Mouse (Mus musculus) bone marrow, adult 2 months (tissue): Measurements from ENCODE around the gene Fxn. TPM values are rescaled to one million over a fixed set of nuclear protein-coding genes. Genes with fewer than 3 reads are reported as not detected.

Experiments used
- H3K27ac ChIP-seq: fragments of 200-500 bp; 2 replicates; pipeline ENCODE4 v1.5.1; 2012; ENCODE audit warnings: low read depth, mild to moderate bottlenecking, control low read depth, inconsistent platforms, low read length; ENCODE audit not compliant: control insufficient read depth, poor library complexity, insufficient read depth
- H3K4me1 ChIP-seq: fragments of 200-500 bp; 2 replicates; pipeline ENCODE4 v1.6.1; 2011; ENCODE audit warnings: low read length; ENCODE audit not compliant: control insufficient read depth, insufficient read depth
- H3K4me3 ChIP-seq: fragments of 200-500 bp; replicated peaks from 2 replicates; pipeline ENCODE3; 2011; ENCODE audit warnings: mild to moderate bottlenecking, low read depth, low read length, control low read depth; ENCODE audit not compliant: control insufficient read depth
- CTCF ChIP-seq: fragments of 200-500 bp; IDR thresholded peaks from 2 replicates; pipeline ENCODE4 v1.5.1; 2011; ENCODE audit warnings: low read length, control low read depth; ENCODE audit not compliant: control insufficient read depth, insufficient read depth
- POLR2A ChIP-seq: fragments of 200-500 bp; IDR thresholded peaks from 2 replicates; pipeline ENCODE4 v1.6.1; 2011; ENCODE audit warnings: low read depth, mild to moderate bottlenecking, control low read depth, low read length, borderline replicate concordance; ENCODE audit not compliant: control insufficient read depth
- WGBS: fragments of 180-500 bp; shearing (Covaris S2); methylation state at CpG from one replicate; pipeline ENCODE4 v1.1.7; 2018; 5-methylcytosine and 5-hydroxymethylcytosine counted together
- polyA plus RNA-seq: library from polyadenylated mRNA; stranded (reverse); fragments of >200 nt; gene quantifications from 2 replicates; pipeline ENCODE4 v1.2.4, GENCODE M21; 2011; ENCODE audit warnings: low replicate concordance; ENCODE audit not compliant: missing spikeins, insufficient read depth, insufficient read length

Gene Fxn
- polyA plus RNA-seq, 1 experiment = 30.3 TPM

DNA sequence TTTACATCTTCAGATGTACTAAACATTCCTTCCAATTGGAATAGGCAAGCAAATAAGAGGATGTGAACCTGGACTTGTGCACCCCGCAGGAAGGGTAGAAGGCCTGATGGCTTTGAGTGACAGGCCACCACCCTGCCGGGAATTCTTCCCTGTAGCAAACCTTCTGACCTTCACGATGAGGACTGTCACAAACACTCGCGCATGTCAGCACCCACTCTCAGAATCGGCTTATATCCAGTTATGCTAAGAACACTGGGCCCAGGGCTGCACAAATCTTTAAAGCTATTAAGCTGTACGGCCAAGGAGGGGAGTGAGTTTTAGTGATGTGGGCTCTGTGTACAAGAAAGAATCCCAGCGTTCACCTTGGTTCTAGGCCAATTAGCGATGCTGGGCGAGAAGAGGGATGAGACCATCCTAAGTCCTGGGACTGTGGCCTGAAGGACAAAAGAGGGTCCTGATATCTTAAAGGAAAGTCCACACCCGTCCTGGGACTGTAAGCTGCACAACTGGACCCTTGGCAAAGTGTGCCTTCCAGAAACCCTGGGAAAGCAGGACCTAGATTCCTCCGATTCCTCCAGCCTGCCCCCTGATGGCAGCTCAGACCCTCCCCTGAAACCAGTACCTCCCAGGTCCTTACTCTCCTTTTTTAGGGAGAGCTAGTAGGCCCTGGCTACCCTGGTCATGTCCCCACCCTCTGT is 67.7 kb downstream of the Fxn start:
- no peak overlapping the region for H3K4me3 ChIP-seq
- H3K27ac ChIP-seq = no peak overlapping the region
- TF ChIP-seq CTCF = no peak
- TF ChIP-seq POLR2A = no peak
- no peaks in the 10 kb centered on the region for H3K4me1 ChIP-seq
- WGBS = 86% methylated on average over 12 of the region's 12 CpGs

Other genes starting within 250 kb of the Fxn start
- 0.63 and 0.80 TPM in 2 replicates for gene Fam189a2, start 249.6 kb downstream of the Fxn start, polyA plus RNA-seq
- 6.8 and 11.4 TPM in 2 replicates for gene Tjp2, start 55.6 kb downstream of the Fxn start, polyA plus RNA-seq
- gene Fam122a, start 196.8 kb upstream of the Fxn start, polyA plus RNA-seq = 10.2 and 10.4 TPM in 2 replicates